Mouse (Mus musculus) myocyte (in vitro differentiated cells): Measurements from ENCODE around the gene Rangap1. TPM values are rescaled to one million over a fixed set of nuclear protein-coding genes. Genes with fewer than 3 reads are reported as not detected.

Experiments used
- H3K27me3 ChIP-seq: one replicate; pipeline ENCODE4 v1.6.1; 2011; ENCODE audit not compliant: control insufficient read depth, insufficient read depth, insufficient read length
- H3K36me3 ChIP-seq: one replicate; pipeline ENCODE4 v1.6.1; 2011; ENCODE audit not compliant: control insufficient read depth, insufficient read depth
- H3K4me2 ChIP-seq: one replicate; pipeline ENCODE4 v1.6.1; 2011; ENCODE audit warnings: low read depth, control low read depth
- H3K4me3 ChIP-seq: one replicate; pipeline ENCODE4 v1.5.1; 2011; ENCODE audit warnings: mild to moderate bottlenecking, control low read depth, moderate library complexity
- H3K79me2 ChIP-seq: one replicate; pipeline ENCODE4 v1.6.1; 2011; ENCODE audit not compliant: control insufficient read depth, insufficient read depth
- H3ac ChIP-seq: one replicate; pipeline ENCODE4 v1.6.1; 2011; ENCODE audit not compliant: control insufficient read depth, insufficient read length
- CEBPB ChIP-seq: IDR thresholded peaks from 2 replicates; pipeline ENCODE4 v1.6.1; 2011; ENCODE audit warnings: mild to moderate bottlenecking, moderate library complexity; ENCODE audit not compliant: poor library complexity, insufficient read depth, severe bottlenecking
- E2F4 ChIP-seq: IDR thresholded peaks from one replicate; pipeline ENCODE4 v1.6.1; 2011; ENCODE audit warnings: mild to moderate bottlenecking, control low read depth, moderate library complexity; ENCODE audit not compliant: insufficient read depth
- MAX ChIP-seq: IDR thresholded peaks from one replicate; pipeline ENCODE4 v1.6.1; 2011; ENCODE audit warnings: low read depth, mild to moderate bottlenecking, control low read depth
- MYOD1 ChIP-seq, 3 experiments: IDR thresholded peaks; one replicate each; pipeline ENCODE4 v1.6.1; 2011; ENCODE audit warnings: control low read depth in 2 of 3, low read depth in 2 of 3, mild to moderate bottlenecking in 2 of 3, moderate library complexity in 1 of 3; ENCODE audit not compliant: insufficient read length in 2 of 3, control insufficient read depth in 1 of 3
- MYOG ChIP-seq, 3 experiments: IDR thresholded peaks; one replicate each; pipeline ENCODE4 v1.6.1; 2011; ENCODE audit warnings: control low read depth in 2 of 3, low read depth in 2 of 3, mild to moderate bottlenecking in 2 of 3; ENCODE audit not compliant: insufficient read length in 2 of 3, control insufficient read depth in 1 of 3, insufficient read depth in 1 of 3
- POLR2A ChIP-seq: IDR thresholded peaks from one replicate; pipeline ENCODE4 v1.6.1; 2011; ENCODE audit warnings: low read depth, mild to moderate bottlenecking, control low read depth, moderate library complexity; ENCODE audit not compliant: insufficient read length
- POLR2AphosphoS2 ChIP-seq: IDR thresholded peaks from one replicate; pipeline ENCODE4 v1.6.1; 2011; ENCODE audit warnings: low read depth, control low read depth; ENCODE audit not compliant: insufficient read length
- REST ChIP-seq: IDR thresholded peaks from one replicate; pipeline ENCODE4 v1.6.1; 2011; ENCODE audit warnings: mild to moderate bottlenecking, control low read depth, moderate library complexity; ENCODE audit not compliant: insufficient read depth, insufficient read length
- SRF ChIP-seq: IDR thresholded peaks from one replicate; pipeline ENCODE4 v1.6.1; 2011; ENCODE audit warnings: low read depth; ENCODE audit not compliant: control insufficient read depth, insufficient read length
- TCF12 ChIP-seq: IDR thresholded peaks from one replicate; pipeline ENCODE4 v1.6.1; 2011; ENCODE audit warnings: mild to moderate bottlenecking, control low read depth; ENCODE audit not compliant: poor library complexity, insufficient read depth, severe bottlenecking
- TCF3 ChIP-seq: IDR thresholded peaks from one replicate; pipeline ENCODE4 v1.6.1; 2011; ENCODE audit warnings: low read depth, control low read depth; ENCODE audit not compliant: insufficient read length
- USF1 ChIP-seq: IDR thresholded peaks from one replicate; pipeline ENCODE4 v1.6.1; 2011; ENCODE audit warnings: low read depth, mild to moderate bottlenecking, control low read depth, moderate library complexity
- polyA plus RNA-seq: library from polyadenylated mRNA; unstranded; fragments of >200 nt; fragmentation: generic; extraction: Trizol; gene quantifications from one replicate; pipeline ENCODE4 v1.2.1, GENCODE M21; 2012; ENCODE audit warnings: missing spikeins

Gene Rangap1
- polyA plus RNA-seq, 1 experiment = 96.6 TPM

GRCm38 (mm10) chr15:81781816-81782215 lies 36.5 kb upstream of the Rangap1 start:
- no peak for TF ChIP-seq POLR2A
- TF ChIP-seq MYOD1 (IDR thresholded peaks at IDR 0.05; ENCODE audit: control insufficient read depth in 1 of 3, insufficient read length in 2 of 3, low read depth in 2 of 3) = no peak
- no peak for TF ChIP-seq TCF3
- no peak for TF ChIP-seq CEBPB
- no peak for TF ChIP-seq REST
- no peak for TF ChIP-seq POLR2AphosphoS2
- TF ChIP-seq MAX = no peak
- no peak for TF ChIP-seq MYOG (IDR thresholded peaks at IDR 0.05; ENCODE audit: control insufficient read depth in 1 of 3, insufficient read depth in 1 of 3, insufficient read length in 2 of 3, low read depth in 2 of 3)
- no peak for TF ChIP-seq USF1
- no peak for TF ChIP-seq SRF
- TF ChIP-seq TCF12 = no peak
- no peak for TF ChIP-seq E2F4
- no peak overlapping the region for H3K4me2 ChIP-seq

GRCm38 (mm10) chr15:81776631-81777422 lies 31.5 kb upstream of the Rangap1 start:
- H3ac ChIP-seq = no peak overlapping the region
- H3K36me3 ChIP-seq = peaks cover 23% of the 10 kb centered on the region

More at GRCm38 (mm10) chr15:81781816-81782215, 36.5 kb upstream of the Rangap1 start:
- peaks cover 25% of the 10 kb centered on the region for H3K36me3 ChIP-seq
- no peaks in the 10 kb centered on the region for H3K27me3 ChIP-seq
- H3K4me3 ChIP-seq = no peak overlapping the region
- no peaks in the 10 kb centered on the region for H3K79me2 ChIP-seq
- no peak overlapping the region for H3ac ChIP-seq

GRCm38 (mm10) chr15:81774505-81775171 lies 29.3 kb upstream of the Rangap1 start:
- H3K4me3 ChIP-seq = no peak overlapping the region

More at GRCm38 (mm10) chr15:81776631-81777422, 31.5 kb upstream of the Rangap1 start:
- Histone ChIP-seq H3K4me2 (no peak overlapping the region), H3K79me2 (no peaks in the 10 kb centered on the region), H3K27me3 (no peaks in the 10 kb centered on the region), H3K4me3 (no peak overlapping the region)
- TF ChIP-seq POLR2A = no peak
- TF ChIP-seq POLR2AphosphoS2 = no peak
- no peak for TF ChIP-seq MYOG (IDR thresholded peaks at IDR 0.05; ENCODE audit: control insufficient read depth in 1 of 3, insufficient read depth in 1 of 3, insufficient read length in 2 of 3, low read depth in 2 of 3)
- TF ChIP-seq MYOD1 (IDR thresholded peaks at IDR 0.05; ENCODE audit: control insufficient read depth in 1 of 3, insufficient read length in 2 of 3, low read depth in 2 of 3) = no peak
- TF ChIP-seq TCF3 = no peak
- TF ChIP-seq TCF12 = no peak
- TF ChIP-seq REST = no peak
- no peak for TF ChIP-seq MAX
- no peak for TF ChIP-seq CEBPB
- TF ChIP-seq SRF = no peak
- no peak for TF ChIP-seq USF1
- TF ChIP-seq E2F4 = no peak

GRCm38 (mm10) chr15:81772431-81773120 lies 27.2 kb upstream of the Rangap1 start:
- H3K4me3 ChIP-seq = no peak overlapping the region
- no peak for TF ChIP-seq MYOG (IDR thresholded peaks at IDR 0.05; ENCODE audit: control insufficient read depth in 1 of 3, insufficient read depth in 1 of 3, insufficient read length in 2 of 3, low read depth in 2 of 3)
- no peak for TF ChIP-seq USF1
- no peak for TF ChIP-seq TCF12
- no peak for TF ChIP-seq SRF
- no peak for TF ChIP-seq POLR2A
- TF ChIP-seq CEBPB = no peak
- no peak for TF ChIP-seq REST
- no peak for TF ChIP-seq E2F4
- TF ChIP-seq TCF3 = no peak
- TF ChIP-seq MAX = no peak
- no peak for TF ChIP-seq MYOD1 (IDR thresholded peaks at IDR 0.05; ENCODE audit: control insufficient read depth in 1 of 3, insufficient read length in 2 of 3, low read depth in 2 of 3)
- TF ChIP-seq POLR2AphosphoS2 = no peak
- H3K36me3 ChIP-seq = peaks cover 22% of the 10 kb centered on the region
- no peak overlapping the region for H3K4me2 ChIP-seq
- H3ac ChIP-seq = no peak overlapping the region
- no peaks in the 10 kb centered on the region for H3K27me3 ChIP-seq
- no peaks in the 10 kb centered on the region for H3K79me2 ChIP-seq

More at GRCm38 (mm10) chr15:81774505-81775171, 29.3 kb upstream of the Rangap1 start:
- TF ChIP-seq E2F4 (no peak), POLR2AphosphoS2 (no peak), SRF (no peak), CEBPB (no peak), REST (no peak)
- no peaks in the 10 kb centered on the region for H3K79me2 ChIP-seq
- no peak overlapping the region for H3K4me2 ChIP-seq
- no peaks in the 10 kb centered on the region for H3K27me3 ChIP-seq
- no peak overlapping the region for H3ac ChIP-seq
- peaks cover 27% of the 10 kb centered on the region for H3K36me3 ChIP-seq
